Mouse (Mus musculus): ENCODE data around the gene Chfr. TPM values are rescaled to one million over a fixed set of nuclear protein-coding genes. Genes with fewer than 3 reads are reported as not detected.

Gene Chfr
- polyA plus RNA-seq, 1 experiment from 2014 or later, result 45.1 TPM

- WGBS, result 93% methylated on average over 4 of the region's 4 CpGs
- Histone ChIP-seq H3K36me3 (replicated peaks) (peaks cover 91% of the 10 kb centered on the region), H3K9me3 (no peaks in the 10 kb centered on the region), H3K27ac (replicated peaks) (no peak overlapping the region), H3K4me3 (no peak overlapping the region), H3K27me3 (replicated peaks; ENCODE audit: low read depth, poor library complexity, severe bottlenecking) (no peaks in the 10 kb centered on the region), H3K4me1 (no peaks in the 10 kb centered on the region)
- DNase-seq (ENCODE audit: low spot score), result no peak
Measured at GRCm38 (mm10) chr5:110220331-110220730, 84.7 kb downstream of the Chfr start.

Other genes with a start within 250 kb of the Chfr start
- gene Gm15446, start 212.4 kb upstream of the Chfr start, polyA plus RNA-seq (2016; fragmentation: Nextera tagmentation; extraction: Ambion mirVana), result 0.53 and 0.57 TPM in 2 replicates
- 20.9 and 23.4 TPM in 2 replicates for gene Zfp932, start 139.3 kb upstream of the Chfr start, polyA plus RNA-seq (2016; fragmentation: Nextera tagmentation; extraction: Ambion mirVana)
- gene Gm17655, start 63.3 kb upstream of the Chfr start, polyA plus RNA-seq (2016; fragmentation: Nextera tagmentation; extraction: Ambion mirVana), result 4.8 and 5.9 TPM in 2 replicates
- 2.0 and 2.4 TPM in 2 replicates for gene Gm35315, start 41.4 kb upstream of the Chfr start, polyA plus RNA-seq (2016; fragmentation: Nextera tagmentation; extraction: Ambion mirVana)
- gene Plcxd1, start 35.9 kb upstream of the Chfr start, polyA plus RNA-seq (2016; fragmentation: Nextera tagmentation; extraction: Ambion mirVana), result 2.0 and 3.2 TPM in 2 replicates
- gene Gtpbp6, start 27.6 kb upstream of the Chfr start, polyA plus RNA-seq (2016; fragmentation: Nextera tagmentation; extraction: Ambion mirVana), result 33.3 and 35.6 TPM in 2 replicates
- 5.5 and 5.7 TPM in 2 replicates for gene Zfp605, start 25.8 kb upstream of the Chfr start, polyA plus RNA-seq (2016; fragmentation: Nextera tagmentation; extraction: Ambion mirVana)
- gene Golga3, start 40.9 kb downstream of the Chfr start, polyA plus RNA-seq (2016; fragmentation: Nextera tagmentation; extraction: Ambion mirVana), result 19.9 and 20.6 TPM in 2 replicates
- 32.7 and 34.7 TPM in 2 replicates for gene Ankle2, start 95.2 kb downstream of the Chfr start, polyA plus RNA-seq (2016; fragmentation: Nextera tagmentation; extraction: Ambion mirVana)
- 95.3 and 96.3 TPM in 2 replicates for gene Pgam5, start 134.1 kb downstream of the Chfr start, polyA plus RNA-seq (2016; fragmentation: Nextera tagmentation; extraction: Ambion mirVana)
- gene Pxmp2, start 150.3 kb downstream of the Chfr start, polyA plus RNA-seq (2016; fragmentation: Nextera tagmentation; extraction: Ambion mirVana), result 10.6 and 12.4 TPM in 2 replicates
- gene Pole, start 150.5 kb downstream of the Chfr start, polyA plus RNA-seq (2016; fragmentation: Nextera tagmentation; extraction: Ambion mirVana), result 47.5 and 54.1 TPM in 2 replicates
- 0.87 and 0.95 TPM in 2 replicates for gene P2rx2, start 207.4 kb downstream of the Chfr start, polyA plus RNA-seq (2016; fragmentation: Nextera tagmentation; extraction: Ambion mirVana)
- gene Lrcol1, start 208.9 kb downstream of the Chfr start, polyA plus RNA-seq (2016; fragmentation: Nextera tagmentation; extraction: Ambion mirVana), result not detected in 2 replicates